Mouse (Mus musculus) ES-Bruce4 (cell line): ENCODE results near the gene Gm1604a. TPM values are rescaled to one million over a fixed set of nuclear protein-coding genes. Genes with fewer than 3 reads are reported as not detected.

Experiments used
- polyA plus RNA-seq: library from polyadenylated mRNA; stranded (reverse); fragments of >200 nt; gene quantifications from 2 replicates; pipeline ENCODE4 v1.2.4, GENCODE M21; 2011; ENCODE audit warnings: low read depth; ENCODE audit not compliant: missing spikeins, insufficient read depth, insufficient read length

Gm1604a gene
- polyA plus RNA-seq, 1 experiment = not detected

Other genes with a start within 250 kb of the Gm1604a start
- 163 and 168 TPM in 2 replicates for gene Ezr, start 242.8 kb upstream of the Gm1604a start, polyA plus RNA-seq
- gene Rsph3b, start 76.9 kb upstream of the Gm1604a start, polyA plus RNA-seq = 14.7 and 17.7 TPM in 2 replicates
- gene Tagap1, start 64.4 kb upstream of the Gm1604a start, polyA plus RNA-seq = 46.6 and 48.5 TPM in 2 replicates
- gene Rnaset2b, start 54.9 kb upstream of the Gm1604a start, polyA plus RNA-seq = 74.7 and 79.9 TPM in 2 replicates
- not detected in 2 replicates for gene Gm49721, start 46.7 kb upstream of the Gm1604a start, polyA plus RNA-seq
- gene Rps6ka2, start 144.5 kb downstream of the Gm1604a start, polyA plus RNA-seq = 22.1 and 26.6 TPM in 2 replicates